Mouse (Mus musculus) midbrain, embryonic 14.5 days (tissue): ENCODE results near the gene Atg4c. TPM values are rescaled to one million over a fixed set of nuclear protein-coding genes. Genes with fewer than 3 reads are reported as not detected.

Source experiments
- ATAC-seq: fragments of 200-750 bp; cut with Nextera tagmentation; 2 replicates; pipeline ENCODE4 v1.8.0; 2017; ENCODE audit warnings: moderate number of reproducible peaks, moderate library complexity; ENCODE audit not compliant: low FRiP score, low TSS enrichment
- DNase-seq: peaks from one replicate; pipeline ENCODE4 v3.0.0-alpha.2; 2015
- H3K27ac ChIP-seq: fragments of 300-500 bp; sonication (generic); replicated peaks from 2 replicates; pipeline ENCODE4 v1.5.1; 2014; ENCODE audit warnings: mild to moderate bottlenecking, low read depth, low read length, moderate library complexity
- H3K27me3 ChIP-seq: fragments of 300-500 bp; sonication (generic); 2 replicates; pipeline ENCODE4 v1.6.1; 2014; ENCODE audit warnings: low read length, control low read depth, mixed read lengths; ENCODE audit not compliant: control insufficient read depth, insufficient read depth
- H3K36me3 ChIP-seq: fragments of 300-500 bp; sonication (generic); 2 replicates; pipeline ENCODE4 v1.6.1; 2014; ENCODE audit warnings: low read length, control low read depth; ENCODE audit not compliant: control insufficient read depth, insufficient read depth
- H3K4me1 ChIP-seq: fragments of 300-500 bp; sonication (generic); 2 replicates; pipeline ENCODE4 v1.6.1; 2014; ENCODE audit warnings: mild to moderate bottlenecking, antibody characterized with exemption, low read length, control low read depth; ENCODE audit not compliant: control insufficient read depth, insufficient read depth
- H3K4me2 ChIP-seq: fragments of 300-500 bp; sonication (generic); 2 replicates; pipeline ENCODE4 v1.6.1; 2014; ENCODE audit warnings: mild to moderate bottlenecking, low read length, moderate library complexity
- H3K4me3 ChIP-seq: fragments of 300-500 bp; sonication (generic); replicated peaks from 2 replicates; pipeline ENCODE4 v1.5.1; 2014; ENCODE audit warnings: low read depth, low read length
- H3K9ac ChIP-seq: fragments of 300-500 bp; sonication (generic); replicated peaks from 2 replicates; pipeline ENCODE4 v1.6.1; 2014; ENCODE audit warnings: mild to moderate bottlenecking, low read length, moderate library complexity
- H3K9me3 ChIP-seq: fragments of 300-500 bp; sonication (generic); 2 replicates; pipeline ENCODE4 v1.6.1; 2016; ENCODE audit warnings: low read length, control low read depth, mixed read lengths; ENCODE audit not compliant: control insufficient read depth
- WGBS: fragments of 180-500 bp; shearing (Covaris S2); extraction: QIAGEN DNeasy Blood & Tissue Kit; methylation state at CpG from one replicate; pipeline ENCODE4 v1.1.7; 2014; 5-methylcytosine and 5-hydroxymethylcytosine counted together
- polyA plus RNA-seq: library from polyadenylated mRNA; unstranded; fragments of >200 nt; fragmentation: Nextera tagmentation; extraction: Ambion mirVana; gene quantifications from 2 replicates; pipeline ENCODE4 v1.2.1, GENCODE M21; 2014

Gene Atg4c
- polyA plus RNA-seq, 1 experiment from 2014 or later, result 17.8 TPM

- 97% methylated on average over 2 of the region's 2 CpGs for WGBS
- Histone ChIP-seq H3K4me3 (no peak overlapping the region), H3K4me1 (no peaks in the 10 kb centered on the region), H3K36me3 (peaks cover 24% of the 10 kb centered on the region), H3K27me3 (no peaks in the 10 kb centered on the region), H3K9ac (no peak overlapping the region), H3K27ac (no peak overlapping the region), H3K9me3 (no peaks in the 10 kb centered on the region), H3K4me2 (no peak overlapping the region)
- ATAC-seq (no peak), DNase-seq (no peak)
Observed at GRCm38 (mm10) chr4:99224790-99225189, 31.1 kb downstream of the Atg4c start.

- H3K4me1 ChIP-seq, result no peaks in the 10 kb centered on the region
- no peak overlapping the region for H3K9ac ChIP-seq
- no peak overlapping the region for H3K4me2 ChIP-seq
- H3K36me3 ChIP-seq, result peaks cover 13% of the 10 kb centered on the region; the same call in 1 of the 2 replicates
- H3K4me3 ChIP-seq, result no peak overlapping the region
- H3K27ac ChIP-seq, result no peak overlapping the region
- no peak for ATAC-seq
- no peak for DNase-seq
- no peaks in the 10 kb centered on the region for H3K9me3 ChIP-seq
- H3K27me3 ChIP-seq, result no peaks in the 10 kb centered on the region
- 80% methylated on average over 6 of the region's 6 CpGs for WGBS
Observed at GRCm38 (mm10) chr4:99227226-99227625, 33.5 kb downstream of the Atg4c start.

- no peak overlapping the region for H3K4me2 ChIP-seq
- no peak overlapping the region for H3K4me3 ChIP-seq
- DNase-seq (no peak), ATAC-seq (no peak)
- 74% methylated on average over 8 of the region's 8 CpGs for WGBS
- H3K9ac ChIP-seq, result no peak overlapping the region
- H3K4me1 ChIP-seq, result no peaks in the 10 kb centered on the region
- no peak overlapping the region for H3K27ac ChIP-seq
- H3K36me3 ChIP-seq, result peaks cover 13% of the 10 kb centered on the region; the same call in 1 of the 2 replicates
- no peaks in the 10 kb centered on the region for H3K27me3 ChIP-seq
- no peaks in the 10 kb centered on the region for H3K9me3 ChIP-seq
Observed at GRCm38 (mm10) chr4:99229371-99229770, 35.6 kb downstream of the Atg4c start.

- Histone ChIP-seq H3K27ac (no peak overlapping the region), H3K4me2 (no peak overlapping the region), H3K4me1 (no peaks in the 10 kb centered on the region), H3K4me3 (no peak overlapping the region), H3K27me3 (no peaks in the 10 kb centered on the region), H3K36me3 (no peaks in the 10 kb centered on the region), H3K9ac (no peak overlapping the region), H3K9me3 (no peaks in the 10 kb centered on the region)
- DNase-seq, result peak; percentile 90
- ATAC-seq, result peak; percentile 31; the same call in 1 of the 2 replicates
- WGBS, result 92% methylated on average over 8 of the region's 8 CpGs
Observed at GRCm38 (mm10) chr4:99235203-99235856, 41.6 kb downstream of the Atg4c start.

GRCm38 (mm10) chr4:99238305-99238704 is 44.6 kb downstream of the Atg4c start:
- Histone ChIP-seq H3K9me3 (no peaks in the 10 kb centered on the region), H3K27ac (no peak overlapping the region), H3K4me1 (no peaks in the 10 kb centered on the region), H3K36me3 (no peaks in the 10 kb centered on the region), H3K27me3 (no peaks in the 10 kb centered on the region), H3K4me2 (no peak overlapping the region), H3K9ac (no peak overlapping the region), H3K4me3 (no peak overlapping the region)
- ATAC-seq (no peak), DNase-seq (no peak)
- WGBS, result 96% methylated on average over 2 of the region's 2 CpGs

GRCm38 (mm10) chr4:99241674-99242073 is 47.9 kb downstream of the Atg4c start:
- ATAC-seq, result no peak
- WGBS, result 50% methylated on average over 5 of the region's 5 CpGs

GRCm38 (mm10) chr4:99249358-99249757 is 55.6 kb downstream of the Atg4c start:
- Histone ChIP-seq H3K27me3 (no peaks in the 10 kb centered on the region), H3K9me3 (no peaks in the 10 kb centered on the region), H3K4me1 (no peaks in the 10 kb centered on the region), H3K36me3 (no peaks in the 10 kb centered on the region), H3K9ac (no peak overlapping the region), H3K4me2 (no peak overlapping the region), H3K4me3 (no peak overlapping the region), H3K27ac (no peak overlapping the region)
- ATAC-seq (no peak), DNase-seq (no peak)
- WGBS, result 93% methylated on average over 3 of the region's 3 CpGs

More at GRCm38 (mm10) chr4:99241674-99242073, 47.9 kb downstream of the Atg4c start:
- Histone ChIP-seq H3K4me3 (no peak overlapping the region), H3K9me3 (no peaks in the 10 kb centered on the region), H3K4me1 (no peaks in the 10 kb centered on the region), H3K27me3 (no peaks in the 10 kb centered on the region), H3K4me2 (no peak overlapping the region), H3K27ac (no peak overlapping the region), H3K9ac (no peak overlapping the region), H3K36me3 (no peaks in the 10 kb centered on the region)
- DNase-seq, result no peak

- no peak overlapping the region for H3K27ac ChIP-seq
- WGBS, result 95% methylated on average over 8 of the region's 8 CpGs
- no peak for DNase-seq
- H3K9me3 ChIP-seq, result no peaks in the 10 kb centered on the region
- H3K36me3 ChIP-seq, result no peaks in the 10 kb centered on the region
- no peaks in the 10 kb centered on the region for H3K27me3 ChIP-seq
- ATAC-seq, result no peak
- H3K4me1 ChIP-seq, result no peaks in the 10 kb centered on the region
- no peak overlapping the region for H3K4me3 ChIP-seq
- no peak overlapping the region for H3K4me2 ChIP-seq
- no peak overlapping the region for H3K9ac ChIP-seq
Observed at GRCm38 (mm10) chr4:99249826-99250225, 56.1 kb downstream of the Atg4c start.

- Histone ChIP-seq H3K4me2 (no peak overlapping the region), H3K9me3 (no peaks in the 10 kb centered on the region), H3K9ac (no peak overlapping the region), H3K4me1 (no peaks in the 10 kb centered on the region), H3K27ac (no peak overlapping the region), H3K36me3 (no peaks in the 10 kb centered on the region), H3K4me3 (no peak overlapping the region), H3K27me3 (no peaks in the 10 kb centered on the region)
- 95% methylated on average over 11 of the region's 11 CpGs for WGBS
- ATAC-seq (no peak), DNase-seq (no peak)
Observed at GRCm38 (mm10) chr4:99252957-99253356, 59.2 kb downstream of the Atg4c start.
